Comparison of ENCODE assay signal across 10 mouse cellular contexts in the genomic region with DNA sequence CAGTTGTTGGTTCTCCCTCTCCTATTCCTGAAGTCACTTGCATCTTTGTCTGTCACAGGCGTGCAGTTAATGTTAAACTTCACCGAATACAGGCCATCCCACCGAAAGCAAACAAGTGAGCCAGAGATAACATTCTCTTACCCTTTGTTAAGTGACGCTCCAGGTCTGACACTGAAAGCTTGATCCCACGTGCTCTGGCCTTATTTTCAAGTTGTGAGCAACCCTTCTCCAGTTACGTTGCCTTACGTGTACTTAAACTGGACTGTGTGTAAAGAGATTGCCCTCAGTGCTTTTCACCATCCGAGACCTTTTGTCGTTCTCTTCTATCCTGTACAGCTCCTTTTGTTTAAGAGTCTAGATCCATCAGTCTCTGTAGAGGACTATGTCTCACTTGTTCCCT. TPM values are rescaled to one million over a fixed set of nuclear protein-coding genes. Genes with fewer than 3 reads are reported as not detected.
A peak's percentile ranks its signal among the peaks of the same experiment; 100 is the strongest.
DNase-seq lines count a peak whose midpoint lies in the region; ATAC-seq and TF ChIP-seq lines count a peak whose summit lies in the region.
"Had no signal": no experiment of that assay in that cellular context is flagged by ENCODE, and none has a peak within 500 bp of the region (broad histone marks: within the 10 kb centered on the region; RNA-seq: fewer than 3 reads in every experiment).

No protein-coding gene starts in this region.

- no peak overlapping the region for H3K27ac ChIP-seq in forebrain, embryonic 13.5 days
- no peak overlapping the region for H3K27ac ChIP-seq in forebrain, embryonic 11.5 days (ENCODE audit: low read depth, low read length)
- H3K27ac ChIP-seq in midbrain, embryonic 11.5 days (ENCODE audit: low read depth, low read length), result no peak overlapping the region
- H3K27ac ChIP-seq in midbrain, embryonic 10.5 days (replicated peaks), result no peak overlapping the region
- no peak overlapping the region for H3K27ac ChIP-seq in limb, embryonic 14.5 days (replicated peaks; ENCODE audit: low read depth, low read length)
- no peak overlapping the region for H3K27ac ChIP-seq in stomach, postnatal 0 days (replicated peaks)

- no peaks in the 10 kb centered on the region for H3K9me3 ChIP-seq in forebrain, embryonic 13.5 days (replicated peaks)
- H3K9me3 ChIP-seq in forebrain, embryonic 11.5 days (ENCODE audit: control insufficient read depth, low read length), result no peaks in the 10 kb centered on the region
- no peaks in the 10 kb centered on the region for H3K9me3 ChIP-seq in midbrain, embryonic 11.5 days (ENCODE audit: control insufficient read depth, low read length)
- H3K9me3 ChIP-seq in midbrain, embryonic 10.5 days (replicated peaks), result no peaks in the 10 kb centered on the region
- H3K9me3 ChIP-seq in limb, embryonic 14.5 days (ENCODE audit: control insufficient read depth, low read length), result no peaks in the 10 kb centered on the region
- H3K9me3 ChIP-seq in stomach, postnatal 0 days (ENCODE audit: control insufficient read depth, low read length), result no peaks in the 10 kb centered on the region

- no peak for TF ChIP-seq CTCF in stomach, postnatal 0 days (IDR thresholded peaks at IDR 0.05; ENCODE audit: low read depth)

- peak overlapping the region; percentile 70; the same call in 1 of the 2 replicates for H3K4me2 ChIP-seq in forebrain, embryonic 13.5 days
- no peak overlapping the region for H3K4me2 ChIP-seq in forebrain, embryonic 11.5 days (ENCODE audit: low read depth, low read length, severe bottlenecking)
- no peak overlapping the region for H3K4me2 ChIP-seq in midbrain, embryonic 11.5 days
- H3K4me2 ChIP-seq in limb, embryonic 14.5 days (replicated peaks; ENCODE audit: low read depth, low read length, severe bottlenecking), result peak overlapping the region; percentile 73
- H3K4me2 ChIP-seq in stomach, postnatal 0 days (replicated peaks; ENCODE audit: low read depth), result peak overlapping the region; percentile 60

- H3K4me3 ChIP-seq in forebrain, embryonic 13.5 days, result no peak overlapping the region; the same call in 1 of the 2 replicates
- no peak overlapping the region for H3K4me3 ChIP-seq in forebrain, embryonic 11.5 days (ENCODE audit: low read depth, low read length)
- no peak overlapping the region for H3K4me3 ChIP-seq in midbrain, embryonic 11.5 days (ENCODE audit: low read depth, low read length)
- H3K4me3 ChIP-seq in midbrain, embryonic 10.5 days, result no peak overlapping the region
- H3K4me3 ChIP-seq in limb, embryonic 14.5 days (replicated peaks; ENCODE audit: low read length), result no peak overlapping the region
- H3K4me3 ChIP-seq in stomach, postnatal 0 days (ENCODE audit: low read depth, low read length), result peak overlapping the region; percentile 62; the same call in 1 of the 2 replicates

- H3K9ac ChIP-seq in forebrain, embryonic 13.5 days, result no peak overlapping the region
- no peak overlapping the region for H3K9ac ChIP-seq in forebrain, embryonic 11.5 days (ENCODE audit: low read length)
- no peak overlapping the region for H3K9ac ChIP-seq in midbrain, embryonic 11.5 days (ENCODE audit: low read length)
- H3K9ac ChIP-seq in limb, embryonic 14.5 days (ENCODE audit: low read depth, low read length, severe bottlenecking), result no peak overlapping the region
- H3K9ac ChIP-seq in stomach, postnatal 0 days (ENCODE audit: low read length), result no peak overlapping the region

- no peak for TF ChIP-seq EP300 in stomach, postnatal 0 days (optimal IDR thresholded peaks at IDR 0.05)

- peaks cover 10% of the 10 kb centered on the region for H3K4me1 ChIP-seq in forebrain, embryonic 13.5 days
- peaks cover 4% of the 10 kb centered on the region; the same call in 1 of the 2 replicates for H3K4me1 ChIP-seq in forebrain, embryonic 11.5 days (replicated peaks; ENCODE audit: control insufficient read depth, insufficient read depth, low read length)
- H3K4me1 ChIP-seq in midbrain, embryonic 11.5 days (ENCODE audit: control insufficient read depth, insufficient read depth, low read length), result peaks cover 4% of the 10 kb centered on the region; the same call in 1 of the 2 replicates
- H3K4me1 ChIP-seq in midbrain, embryonic 10.5 days, result peaks cover 40% of the 10 kb centered on the region
- H3K4me1 ChIP-seq in limb, embryonic 14.5 days (ENCODE audit: control insufficient read depth, insufficient read depth, low read length), result peaks cover 10% of the 10 kb centered on the region
- H3K4me1 ChIP-seq in stomach, postnatal 0 days (replicated peaks; ENCODE audit: control insufficient read depth, insufficient read depth), result no peaks in the 10 kb centered on the region

- 58% methylated on average over 9 of the region's 9 CpGs for WGBS in forebrain, embryonic 13.5 days
- WGBS in forebrain, embryonic 11.5 days, result 57% methylated on average over 9 of the region's 9 CpGs
- WGBS in midbrain, embryonic 11.5 days, result 62% methylated on average over 9 of the region's 9 CpGs
- WGBS in midbrain, embryonic 10.5 days, result 59% methylated on average over 9 of the region's 9 CpGs
- 54% methylated on average over 9 of the region's 9 CpGs for WGBS in limb, embryonic 14.5 days
- WGBS in stomach, postnatal 0 days, result 27% methylated on average over 9 of the region's 9 CpGs

- ATAC-seq in forebrain, embryonic 13.5 days, result no peak
- ATAC-seq in forebrain, embryonic 11.5 days (replicated peaks; ENCODE audit: low FRiP score), result no peak
- no peak for ATAC-seq in midbrain, embryonic 11.5 days (ENCODE audit: low FRiP score)
- no peak for ATAC-seq in limb, embryonic 14.5 days (ENCODE audit: low FRiP score, low read depth)
- ATAC-seq in stomach, postnatal 0 days (ENCODE audit: low FRiP score, low TSS enrichment), result no peak

- H3K27me3 ChIP-seq in forebrain, embryonic 13.5 days, result 0 out of 2 replicates have a peak, but pooled peaks cover 3% of the 10 kb centered on the region
- peaks cover 4% of the 10 kb centered on the region for H3K27me3 ChIP-seq in forebrain, embryonic 11.5 days (ENCODE audit: control insufficient read depth, insufficient read depth, low read length)
- H3K27me3 ChIP-seq in midbrain, embryonic 11.5 days (ENCODE audit: control insufficient read depth, insufficient read depth, low read length), result peaks cover 2% of the 10 kb centered on the region; the same call in 1 of the 2 replicates
- H3K27me3 ChIP-seq in midbrain, embryonic 10.5 days (ENCODE audit: low read depth, poor library complexity, severe bottlenecking), result peaks cover 30% of the 10 kb centered on the region
- no peaks in the 10 kb centered on the region for H3K27me3 ChIP-seq in limb, embryonic 14.5 days (ENCODE audit: control insufficient read depth, insufficient read depth, low read length)
- H3K27me3 ChIP-seq in stomach, postnatal 0 days (ENCODE audit: control insufficient read depth, insufficient read depth, low read length), result no peaks in the 10 kb centered on the region

- 0 out of 2 replicates have a peak, but pooled peaks cover 5% of the 10 kb centered on the region for H3K36me3 ChIP-seq in forebrain, embryonic 13.5 days (ENCODE audit: poor library complexity, severe bottlenecking)
- H3K36me3 ChIP-seq in forebrain, embryonic 11.5 days (ENCODE audit: control insufficient read depth, insufficient read depth, low read length), result no peaks in the 10 kb centered on the region
- H3K36me3 ChIP-seq in midbrain, embryonic 11.5 days (ENCODE audit: control insufficient read depth, insufficient read depth, low read length), result no peaks in the 10 kb centered on the region
- no peaks in the 10 kb centered on the region for H3K36me3 ChIP-seq in midbrain, embryonic 10.5 days
- H3K36me3 ChIP-seq in limb, embryonic 14.5 days (ENCODE audit: control insufficient read depth, insufficient read depth, low read length), result 0 out of 2 replicates have a peak, but pooled peaks cover 4% of the 10 kb centered on the region
- H3K36me3 ChIP-seq in stomach, postnatal 0 days (ENCODE audit: control insufficient read depth, insufficient read depth, low read length), result no peaks in the 10 kb centered on the region

- DNase-seq in forebrain, embryonic 11.5 days (ENCODE audit: low spot score), result no peak
- peak; percentile 82 for DNase-seq in midbrain, embryonic 11.5 days (ENCODE audit: low spot score, missing footprints)
- DNase-seq in midbrain, embryonic 10.5 days (ENCODE audit: low spot score), result no peak
- DNase-seq in limb, embryonic 14.5 days (ENCODE audit: low spot score), result no peak
- DNase-seq in stomach, postnatal 0 days (ENCODE audit: low spot score), result no peak
- no peak for DNase-seq in spleen, postnatal 36 days (ENCODE audit: low spot score in 2 of 2)
- no peak for DNase-seq in left cerebral cortex, postnatal 25 days (ENCODE audit: low spot score in 2 of 2)
- DNase-seq: adrenal gland, adult 2 months; embryo, embryonic 11 days had no signal

- intact Hi-C loops in left cerebral cortex, postnatal 25 days (cut with DNase I), result loop anchor here (5.0 kb wide), 2 partner anchors 101 to 116 kb away; a partner anchor contains a TSS

- no peak for TF ChIP-seq POLR2A in limb, embryonic 14.5 days (IDR thresholded peaks at IDR 0.05; ENCODE audit: borderline replicate concordance, extremely low read depth, insufficient read depth, insufficient read length)

RNA-seq across cellular contexts. Expression of a gene that starts 2.2 kb away (rescaled TPM):
- polyA plus RNA-seq in forebrain, embryonic 13.5 days (2015; fragmentation: Nextera tagmentation; extraction: Ambion mirVana), result 6.2 and 7.2 TPM in 2 replicates
- polyA plus RNA-seq in forebrain, embryonic 11.5 days (2014; fragmentation: Nextera tagmentation; extraction: Ambion mirVana), result 7.9 and 8.3 TPM in 2 replicates
- polyA plus RNA-seq in midbrain, embryonic 11.5 days (2014; fragmentation: Nextera tagmentation; extraction: Ambion mirVana), result 6.1 and 6.6 TPM in 2 replicates
- polyA plus RNA-seq in midbrain, embryonic 10.5 days (2016; fragmentation: Nextera tagmentation; extraction: Ambion mirVana), result 9.3 and 11.1 TPM in 2 replicates
- 29.3 and 34.0 TPM in 2 replicates for polyA plus RNA-seq in limb, embryonic 14.5 days (2012; rRNA removed)
- 13.3 and 14.3 TPM in 2 replicates for polyA plus RNA-seq in limb, embryonic 14.5 days (2014; fragmentation: Nextera tagmentation; extraction: Ambion mirVana)
- polyA plus RNA-seq in stomach, postnatal 0 days (2015; fragmentation: Nextera tagmentation; extraction: Ambion mirVana), result 4.3 and 4.9 TPM in 2 replicates
- 10 to 100 TPM; 23.6 to 26.8 TPM for total RNA-seq in left cerebral cortex, postnatal 25 days (2021)

RNA-seq across cellular contexts. Expression of a gene that starts 5.9 kb away (rescaled TPM):
- polyA plus RNA-seq in forebrain, embryonic 13.5 days (2015; fragmentation: Nextera tagmentation; extraction: Ambion mirVana), result 2.6 and 4.3 TPM in 2 replicates
- 1.9 and 3.4 TPM in 2 replicates for polyA plus RNA-seq in forebrain, embryonic 11.5 days (2014; fragmentation: Nextera tagmentation; extraction: Ambion mirVana)
- 1.4 and 2.5 TPM in 2 replicates for polyA plus RNA-seq in midbrain, embryonic 11.5 days (2014; fragmentation: Nextera tagmentation; extraction: Ambion mirVana)
- polyA plus RNA-seq in midbrain, embryonic 10.5 days (2016; fragmentation: Nextera tagmentation; extraction: Ambion mirVana), result 2.4 and 3.4 TPM in 2 replicates
- 4.8 and 5.5 TPM in 2 replicates for polyA plus RNA-seq in limb, embryonic 14.5 days (2012; rRNA removed)
- 4.2 and 4.7 TPM in 2 replicates for polyA plus RNA-seq in limb, embryonic 14.5 days (2014; fragmentation: Nextera tagmentation; extraction: Ambion mirVana)
- 7.0 and 7.3 TPM in 2 replicates for polyA plus RNA-seq in stomach, postnatal 0 days (2015; fragmentation: Nextera tagmentation; extraction: Ambion mirVana)
- total RNA-seq in left cerebral cortex, postnatal 25 days (2021), result 1 to 10 TPM; 1.2 to 2.8 TPM

Comparison
In these comparisons a context has a peak if more than half of its experiments do, and no peak if none do; other contexts are left out.
1. H3K4me2 ChIP-seq: peak in forebrain, embryonic 13.5 days (single experiment), limb, embryonic 14.5 days (single experiment) and stomach, postnatal 0 days (single experiment); none in forebrain, embryonic 11.5 days (single experiment) and midbrain, embryonic 11.5 days (single experiment).